Mouse (Mus musculus) C2C12 (cell line): ENCODE data around the gene Plekhh2.

Experiments used
- CTCF ChIP-seq: IDR thresholded peaks from one replicate; pipeline ENCODE4 v1.5.1; 2011; ENCODE audit not compliant: control insufficient read depth, insufficient read depth, insufficient read length
- MYOG ChIP-seq: IDR thresholded peaks from one replicate; pipeline ENCODE4 v1.6.1; 2011; ENCODE audit not compliant: control insufficient read depth, insufficient read length; ENCODE audit errors: extremely low read depth

DNA sequence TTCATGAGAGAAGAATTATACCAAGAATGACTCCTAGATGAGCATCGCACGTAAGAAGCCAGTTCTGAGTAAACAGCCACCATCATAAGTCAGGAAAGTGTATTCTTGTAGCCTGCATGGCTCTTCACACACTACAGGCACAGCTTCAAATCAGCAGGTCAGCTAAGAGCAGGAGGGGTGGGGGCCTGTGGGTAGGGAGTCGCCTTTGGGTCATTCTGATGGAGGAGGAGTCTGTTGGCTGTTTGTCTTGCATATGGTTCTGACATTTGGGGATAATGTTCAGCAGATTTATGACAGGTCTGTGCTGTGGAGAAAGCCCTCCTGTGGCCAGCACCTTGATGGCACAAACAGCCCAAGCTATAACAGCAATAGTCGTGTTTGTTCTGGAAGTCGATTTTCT, 144.5 kb downstream of the Plekhh2 start:
- no peak for TF ChIP-seq CTCF
- TF ChIP-seq MYOG, result no peak
